Mouse (Mus musculus) spleen, adult 2 months (tissue): ENCODE data around the gene Etfa. TPM values are rescaled to one million over a fixed set of nuclear protein-coding genes. Genes with fewer than 3 reads are reported as not detected.
A peak's percentile ranks its signal among the peaks of the same experiment; 100 is the strongest.

Experiments
- DNase-seq, 2 experiments: peaks; one replicate each; pipeline versions ENCODE4 v3.0.0 to v3.0.0-alpha.2; 2012 to 2021; ENCODE audit warnings: low spot score in 2 of 2, low read depth in 1 of 2
- H3K27ac ChIP-seq: fragments of 200-500 bp; 2 replicates; pipeline ENCODE4 v1.5.1; 2012; ENCODE audit warnings: low read length, inconsistent platforms; ENCODE audit not compliant: insufficient read depth
- H3K27me3 ChIP-seq: fragments of 200-500 bp; 2 replicates; pipeline ENCODE4 v1.6.1; 2012; ENCODE audit warnings: mild to moderate bottlenecking, moderate library complexity, low read length, inconsistent platforms; ENCODE audit not compliant: control insufficient read depth, insufficient read depth
- H3K36me3 ChIP-seq: fragments of 200-500 bp; 2 replicates; pipeline ENCODE4 v1.6.1; 2012; ENCODE audit warnings: mild to moderate bottlenecking, low read length, inconsistent platforms; ENCODE audit not compliant: control insufficient read depth, insufficient read depth
- H3K4me1 ChIP-seq: fragments of 200-500 bp; 2 replicates; pipeline ENCODE4 v1.6.1; 2011; ENCODE audit warnings: inconsistent platforms; ENCODE audit not compliant: control insufficient read depth, insufficient read depth, insufficient read length
- H3K4me3 ChIP-seq: fragments of 200-500 bp; 2 replicates; pipeline ENCODE4 v1.5.1; 2011; ENCODE audit warnings: mild to moderate bottlenecking, inconsistent platforms; ENCODE audit not compliant: insufficient read depth, insufficient read length; ENCODE audit errors: extremely low read depth
- CTCF ChIP-seq: fragments of 200-500 bp; IDR thresholded peaks from 2 replicates; pipeline ENCODE4 v1.5.1; 2011; ENCODE audit warnings: mild to moderate bottlenecking, inconsistent platforms; ENCODE audit not compliant: insufficient read depth, insufficient read length, insufficient replicate concordance; ENCODE audit errors: extremely low read depth
- POLR2A ChIP-seq: fragments of 200-500 bp; IDR thresholded peaks from 2 replicates; pipeline ENCODE4 v1.6.1; 2011; ENCODE audit warnings: low read depth, low read length, inconsistent platforms
- WGBS: fragments of 180-500 bp; shearing (Covaris S2); methylation state at CpG from one replicate; pipeline ENCODE4 v1.1.7; 2018; 5-methylcytosine and 5-hydroxymethylcytosine counted together
- polyA plus RNA-seq: library from polyadenylated mRNA; depleted of rRNA; stranded (reverse); fragments of >200 nt; gene quantifications from 2 replicates; pipeline ENCODE4 v1.2.3, GENCODE M21; 2012

Gene Etfa
- polyA plus RNA-seq, 1 experiment = 15.9 TPM

DNA sequence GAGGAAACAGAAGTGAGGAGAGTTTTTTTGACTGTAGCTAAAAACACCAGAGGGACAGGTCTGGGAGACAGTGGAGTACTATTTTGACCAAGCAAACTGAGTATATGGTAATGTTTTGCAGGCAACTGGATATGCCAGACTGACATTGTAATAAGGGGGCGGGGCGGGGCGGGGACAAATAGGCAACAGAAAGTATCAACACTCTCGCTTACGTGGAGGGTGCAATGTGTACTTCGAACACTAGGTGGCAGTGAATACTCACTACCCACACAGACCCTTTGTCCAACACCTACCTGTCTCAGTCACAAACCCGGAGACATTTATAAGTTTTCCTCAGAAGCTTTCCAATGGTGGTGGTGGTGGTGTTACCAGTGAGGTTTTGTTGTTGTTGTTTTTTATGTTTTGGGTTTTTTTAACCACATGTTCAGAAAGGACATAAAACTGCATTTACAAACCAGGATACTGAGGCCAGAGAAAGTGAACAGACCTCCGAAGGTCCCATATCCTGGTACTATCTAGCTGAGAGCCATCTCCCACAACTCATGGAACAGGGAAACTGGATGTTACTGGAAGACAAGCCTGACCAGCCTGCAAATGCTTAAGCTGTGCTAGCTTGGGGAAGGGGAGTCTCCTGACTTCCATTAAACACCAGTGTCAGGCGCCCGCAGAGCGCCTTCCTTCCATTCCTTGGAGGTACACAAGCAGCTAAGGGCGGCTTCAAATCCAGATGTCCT lies 82.6 kb downstream of the Etfa start:
- WGBS = 39% methylated on average over 12 of the region's 12 CpGs
- Histone ChIP-seq H3K4me3 (no peak overlapping the region), H3K27me3 (no peaks in the 10 kb centered on the region), H3K4me1 (no peaks in the 10 kb centered on the region), H3K27ac (no peak overlapping the region), H3K36me3 (no peaks in the 10 kb centered on the region)
- peak; percentile 36 to 44 for DNase-seq
- no peak for TF ChIP-seq POLR2A
- peak; percentile 58; the same call in 1 of the 2 replicates for TF ChIP-seq CTCF

DNA sequence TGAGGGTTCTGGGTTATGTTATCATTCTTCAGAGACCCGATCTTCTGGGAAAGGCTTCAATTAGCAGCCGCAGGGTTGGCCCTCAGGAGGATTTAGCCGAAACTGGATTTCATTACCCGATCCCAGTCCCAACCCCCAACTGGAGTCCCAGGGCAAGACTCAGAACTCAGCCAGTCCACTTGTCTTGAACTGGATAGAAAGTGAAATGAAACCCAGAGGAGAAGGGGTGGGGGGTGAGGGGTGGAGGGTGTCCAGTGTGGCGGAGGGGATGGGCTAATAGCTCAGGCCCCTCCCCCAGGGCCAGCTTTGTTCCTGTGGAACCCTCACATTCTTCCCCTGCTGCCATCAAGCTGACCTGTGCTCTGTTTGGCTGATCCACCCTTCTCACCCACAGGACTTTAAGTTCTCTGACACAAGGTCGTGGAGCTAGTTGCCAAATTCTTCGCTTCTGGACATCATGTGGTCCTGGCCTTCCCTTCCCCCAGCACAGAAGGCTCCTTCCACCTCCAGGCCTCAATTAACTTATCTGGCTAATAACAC lies 86.7 kb downstream of the Etfa start:
- H3K4me1 ChIP-seq = no peaks in the 10 kb centered on the region
- H3K36me3 ChIP-seq = no peaks in the 10 kb centered on the region
- 87% methylated on average over 7 of the region's 7 CpGs for WGBS
- no peak for DNase-seq
- H3K27me3 ChIP-seq = no peaks in the 10 kb centered on the region
- no peak overlapping the region for H3K27ac ChIP-seq
- H3K4me3 ChIP-seq = no peak overlapping the region
- TF ChIP-seq CTCF (no peak), POLR2A (no peak)

DNA sequence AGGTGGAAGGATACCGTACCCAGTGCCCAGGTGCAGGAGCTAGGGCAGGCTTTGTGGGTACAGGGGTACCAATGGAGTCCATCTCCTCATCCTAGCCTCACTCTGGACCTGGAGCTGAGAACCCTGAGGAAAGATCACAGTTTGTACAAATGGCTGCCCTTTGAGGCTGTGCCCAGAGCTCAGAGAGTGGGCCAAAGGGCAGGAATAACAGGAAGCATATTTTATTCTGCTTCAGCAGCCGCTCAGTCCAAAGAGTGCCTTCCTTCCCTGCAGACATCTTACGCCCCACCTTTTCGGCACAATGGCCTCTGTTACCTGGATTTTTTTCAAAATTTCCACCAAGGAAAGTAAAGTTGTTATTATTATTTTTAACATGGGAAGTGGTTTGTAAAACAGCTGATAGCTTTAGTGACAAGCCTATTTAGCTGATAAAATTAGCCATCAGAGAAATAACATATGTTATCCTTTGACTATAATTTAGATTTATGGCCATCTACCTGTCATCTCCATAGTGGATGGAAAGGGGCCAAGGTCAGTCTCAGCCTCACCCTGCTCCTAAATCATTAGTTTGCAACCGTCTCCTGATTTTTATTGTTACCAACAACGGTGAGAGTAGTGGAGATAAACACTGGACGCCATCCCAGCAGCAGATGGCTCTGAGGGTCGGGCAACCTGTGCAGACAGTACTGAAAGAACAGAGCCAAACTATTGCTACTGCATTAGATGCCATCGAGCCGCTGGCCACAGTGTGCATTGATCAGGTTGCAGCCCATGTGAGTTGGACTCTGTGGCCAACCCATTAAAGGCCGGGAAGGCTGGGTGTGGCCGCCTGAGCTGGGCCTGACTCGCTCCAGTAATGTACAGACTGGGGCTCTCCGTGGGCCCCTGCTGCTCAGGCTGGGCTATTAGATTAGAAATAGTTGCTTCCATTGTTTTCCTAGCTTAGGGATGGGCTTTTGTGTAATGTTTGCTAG lies 88.3 kb downstream of the Etfa start:
- WGBS = 89% methylated on average over 14 of the region's 14 CpGs
- TF ChIP-seq CTCF (no peak), POLR2A (no peak)
- no peaks in the 10 kb centered on the region for H3K36me3 ChIP-seq
- H3K27ac ChIP-seq = no peak overlapping the region
- no peaks in the 10 kb centered on the region for H3K27me3 ChIP-seq
- DNase-seq = no peak
- H3K4me1 ChIP-seq = no peaks in the 10 kb centered on the region
- H3K4me3 ChIP-seq = no peak overlapping the region

DNA sequence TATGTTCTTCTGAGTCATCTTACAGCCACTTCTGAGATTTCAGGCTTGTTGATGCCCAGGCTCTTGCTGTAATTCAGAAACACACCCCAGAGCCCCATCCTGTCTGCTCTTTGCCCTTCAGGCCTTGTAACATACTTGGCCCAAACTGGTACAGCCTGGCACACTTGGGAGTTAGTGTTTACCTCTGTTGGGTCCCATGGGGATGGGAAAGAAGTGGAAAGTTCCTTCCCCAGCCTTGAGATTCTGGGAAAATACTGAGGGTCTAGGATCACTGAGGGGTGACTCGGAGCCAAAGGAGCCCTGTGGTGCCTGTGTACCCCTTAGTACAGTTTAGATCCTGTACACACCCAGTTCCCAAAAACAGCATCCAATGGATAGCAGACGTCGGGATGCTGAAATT lies 90.3 kb downstream of the Etfa start:
- H3K4me1 ChIP-seq = no peaks in the 10 kb centered on the region
- H3K36me3 ChIP-seq = no peaks in the 10 kb centered on the region
- no peak for DNase-seq
- 92% methylated on average over 3 of the region's 3 CpGs for WGBS
- no peak overlapping the region for H3K4me3 ChIP-seq
- no peaks in the 10 kb centered on the region for H3K27me3 ChIP-seq
- TF ChIP-seq POLR2A = no peak
- no peak for TF ChIP-seq CTCF
- H3K27ac ChIP-seq = no peak overlapping the region

DNA sequence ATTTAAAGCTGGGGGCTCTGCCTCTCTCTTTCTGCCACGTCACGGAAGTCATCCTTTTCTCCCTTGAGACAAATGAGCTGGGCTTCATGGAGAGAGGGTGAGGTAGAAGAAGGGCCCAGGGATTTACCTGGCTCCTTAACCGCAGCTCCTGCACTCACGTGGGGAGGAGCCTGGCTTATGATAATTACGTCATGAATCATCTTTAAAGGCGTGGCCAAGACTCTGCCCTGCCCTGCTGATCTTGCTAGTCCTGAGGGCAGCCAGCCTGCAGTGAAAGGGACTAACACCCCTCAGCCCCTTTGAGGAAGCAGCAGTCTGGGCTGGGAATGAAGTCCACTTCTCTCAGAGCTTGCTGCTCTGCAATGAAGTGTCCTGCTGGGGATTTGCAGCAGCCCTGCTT lies 100.9 kb downstream of the Etfa start:
- 73% methylated on average over 6 of the region's 6 CpGs for WGBS
- no peaks in the 10 kb centered on the region for H3K36me3 ChIP-seq
- TF ChIP-seq CTCF (no peak), POLR2A (no peak)
- no peaks in the 10 kb centered on the region for H3K27me3 ChIP-seq
- no peak overlapping the region for H3K4me3 ChIP-seq
- no peak overlapping the region for H3K27ac ChIP-seq
- no peak for DNase-seq
- H3K4me1 ChIP-seq = no peaks in the 10 kb centered on the region

DNA sequence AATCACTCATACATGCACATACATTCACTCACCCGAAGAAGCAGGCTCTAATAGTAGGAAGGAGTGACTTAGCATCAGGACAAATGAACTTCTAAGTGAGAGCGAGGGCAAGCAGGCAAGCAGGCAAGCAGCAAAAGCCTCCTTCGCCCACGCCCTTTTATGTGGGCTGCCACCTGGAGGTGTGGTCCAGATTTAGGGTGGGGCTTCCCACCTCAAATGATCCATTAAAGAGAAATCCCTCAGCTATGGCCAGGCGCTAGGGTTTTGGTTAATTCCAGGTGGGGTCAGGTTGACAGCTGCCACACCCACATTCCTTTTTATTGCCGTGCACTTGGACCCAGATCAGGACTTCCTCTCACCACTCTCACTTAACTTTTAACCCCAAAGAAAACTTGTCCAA lies 101.6 kb downstream of the Etfa start:
- no peak overlapping the region for H3K4me3 ChIP-seq

More for the DNA sequence above, 101.6 kb downstream of the Etfa start:
- 38% methylated on average over 6 of the region's 6 CpGs for WGBS
- TF ChIP-seq POLR2A (no peak), CTCF (no peak)
- Histone ChIP-seq H3K27ac (no peak overlapping the region), H3K27me3 (no peaks in the 10 kb centered on the region), H3K4me1 (no peaks in the 10 kb centered on the region), H3K36me3 (no peaks in the 10 kb centered on the region)
- no peak for DNase-seq
